Mouse (Mus musculus) lung, postnatal 0 days (tissue): ENCODE measurements around the gene Gm17359. TPM values are rescaled to one million over a fixed set of nuclear protein-coding genes. Genes with fewer than 3 reads are reported as not detected.

Experiments
- ATAC-seq: fragments of 200-750 bp; cut with Nextera tagmentation; 2 replicates; pipeline ENCODE4 v1.8.0; 2017; ENCODE audit warnings: moderate library complexity
- DNase-seq: peaks from one replicate; pipeline ENCODE4 v3.0.0-alpha.2; 2016; ENCODE audit warnings: low spot score
- H3K27ac ChIP-seq: fragments of 300-500 bp; sonication (generic); 2 replicates; pipeline ENCODE4 v1.5.1; 2014; ENCODE audit warnings: antibody characterized with exemption, mild to moderate bottlenecking, low read length, mixed read lengths
- H3K27me3 ChIP-seq: fragments of 300-500 bp; sonication (generic); replicated peaks from 2 replicates; pipeline ENCODE4 v1.6.1; 2014; ENCODE audit warnings: low read length, mixed read lengths; ENCODE audit not compliant: insufficient read depth
- H3K36me3 ChIP-seq: fragments of 300-500 bp; sonication (generic); 2 replicates; pipeline ENCODE4 v1.6.1; 2014; ENCODE audit warnings: low read length, mixed read lengths; ENCODE audit not compliant: insufficient read depth
- H3K4me1 ChIP-seq: fragments of 300-500 bp; sonication (generic); 2 replicates; pipeline ENCODE4 v1.6.1; 2014; ENCODE audit warnings: antibody characterized with exemption, low read depth, low read length, mixed read lengths; ENCODE audit not compliant: insufficient read depth
- H3K4me2 ChIP-seq: fragments of 300-500 bp; sonication (generic); replicated peaks from 2 replicates; pipeline ENCODE4 v1.6.1; 2014; ENCODE audit warnings: low read depth, mild to moderate bottlenecking, low read length, moderate library complexity, mixed read lengths
- H3K4me3 ChIP-seq: fragments of 300-500 bp; sonication (generic); 2 replicates; pipeline ENCODE4 v1.5.1; 2014; ENCODE audit warnings: low read depth, low read length
- H3K9ac ChIP-seq: fragments of 300-500 bp; sonication (generic); replicated peaks from 2 replicates; pipeline ENCODE4 v1.6.1; 2014; ENCODE audit warnings: low read depth, mild to moderate bottlenecking
- H3K9me3 ChIP-seq: fragments of 300-500 bp; sonication (generic); 2 replicates; pipeline ENCODE4 v1.6.1; 2016; ENCODE audit warnings: low read length, mixed read lengths
- CTCF ChIP-seq: IDR thresholded peaks from 2 replicates; pipeline ENCODE4 v1.5.1; 2016; ENCODE audit warnings: antibody characterized with exemption, mild to moderate bottlenecking
- EP300 ChIP-seq: IDR thresholded peaks from 2 replicates; pipeline ENCODE4 v1.6.1; 2016; ENCODE audit warnings: antibody characterized with exemption, mild to moderate bottlenecking, control low read depth
- WGBS: fragments of 180-500 bp; shearing (Covaris S2); extraction: QIAGEN DNeasy Blood & Tissue Kit; methylation state at CpG from one replicate; pipeline ENCODE4 v1.1.7; 2014; 5-methylcytosine and 5-hydroxymethylcytosine counted together
- polyA plus RNA-seq: library from polyadenylated mRNA; unstranded; fragments of >200 nt; fragmentation: Nextera tagmentation; extraction: Ambion mirVana; gene quantifications from 2 replicates; pipeline ENCODE4 v1.2.1, GENCODE M21; 2015

Gene Gm17359
- polyA plus RNA-seq, 1 experiment from 2014 or later: not detected

DNA sequence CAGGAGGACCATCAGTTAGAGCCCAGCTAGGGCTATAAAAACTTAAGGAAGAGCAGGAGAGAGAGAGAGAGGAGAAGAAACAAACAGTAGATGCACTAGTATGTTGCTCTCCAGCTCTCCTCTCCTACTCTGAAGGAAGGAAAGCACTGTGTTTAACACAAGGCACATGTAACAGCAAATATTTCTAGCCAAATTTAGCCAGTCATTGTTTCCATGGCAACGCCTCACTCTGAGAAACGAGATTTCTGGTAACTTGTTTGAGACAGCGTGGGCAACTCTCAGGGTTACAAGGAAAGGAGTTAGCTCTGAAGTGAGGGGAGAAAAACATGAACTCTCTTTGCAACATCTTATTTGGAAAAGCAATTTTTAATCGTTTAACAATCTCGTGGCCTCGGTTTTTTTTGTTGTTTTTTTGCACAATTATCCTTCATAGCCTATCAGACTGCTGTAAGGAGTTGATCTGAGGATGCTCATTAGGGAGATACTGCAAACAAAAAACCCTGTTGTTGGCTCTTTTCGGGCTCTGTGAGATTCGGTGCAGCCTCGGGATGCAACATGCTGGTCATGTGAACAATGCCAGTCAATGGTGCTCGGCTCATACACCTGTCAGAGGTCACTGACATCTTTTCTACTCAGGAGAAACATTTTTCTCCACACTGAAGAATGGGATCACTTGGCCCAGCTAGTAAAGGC lies 22.3 kb upstream of the Gm17359 start:
- Histone ChIP-seq H3K4me1 (no peaks in the 10 kb centered on the region), H3K4me2 (no peak overlapping the region), H3K9me3 (no peaks in the 10 kb centered on the region), H3K9ac (no peak overlapping the region), H3K36me3 (no peaks in the 10 kb centered on the region), H3K27ac (no peak overlapping the region), H3K27me3 (no peaks in the 10 kb centered on the region), H3K4me3 (no peak overlapping the region)
- 55% methylated on average over 10 of the region's 10 CpGs for WGBS
- ATAC-seq (no peak), DNase-seq (peak; percentile 53)
- no peak for TF ChIP-seq CTCF
- TF ChIP-seq EP300: no peak

DNA sequence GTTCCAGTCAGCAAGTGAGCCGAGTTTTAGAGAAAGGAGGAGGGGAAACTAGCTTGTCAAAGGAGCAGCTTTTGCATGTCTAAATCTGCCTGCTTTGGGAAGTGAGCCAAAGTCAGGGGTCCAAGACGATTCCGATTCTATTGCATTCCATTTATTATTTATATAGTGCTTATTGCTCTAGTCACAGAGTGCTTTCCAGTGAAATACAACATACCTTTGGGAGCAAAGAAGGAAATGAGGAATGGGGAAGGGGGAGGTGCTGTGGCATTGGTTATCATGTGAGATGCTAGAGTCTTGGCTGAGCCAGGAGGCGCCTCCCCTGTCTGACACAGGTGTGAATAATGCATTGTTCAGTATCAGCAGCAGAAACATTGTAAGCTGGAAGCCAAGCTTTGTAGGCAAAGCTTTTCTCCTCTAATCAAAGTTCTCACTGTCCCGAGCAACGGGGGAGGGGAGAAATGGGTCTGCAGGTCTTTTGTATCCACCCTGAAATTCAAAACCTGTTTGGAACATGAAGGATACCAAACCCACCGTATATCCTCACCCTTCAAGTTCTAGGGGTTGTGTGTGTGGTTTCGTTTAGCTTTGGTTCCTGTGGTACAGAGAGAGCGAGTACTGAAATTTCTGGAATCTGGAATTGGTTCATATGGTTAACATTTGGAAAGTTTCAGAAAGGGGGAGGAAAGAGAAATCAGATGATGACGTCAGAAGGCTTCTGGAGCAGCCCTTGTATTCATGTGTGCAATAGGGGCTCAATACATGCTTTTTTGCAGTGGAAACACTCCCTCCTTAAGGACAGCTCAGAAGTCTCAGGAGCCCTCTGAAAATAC lies 11.5 kb upstream of the Gm17359 start:
- ATAC-seq: no peak
- no peak for TF ChIP-seq CTCF
- no peak for TF ChIP-seq EP300
- no peak overlapping the region for H3K4me3 ChIP-seq
- 26% methylated on average over 10 of the region's 10 CpGs for WGBS
- H3K9ac ChIP-seq: no peak overlapping the region
- peak overlapping the region; percentile 8 for H3K4me2 ChIP-seq
- no peaks in the 10 kb centered on the region for H3K36me3 ChIP-seq
- no peaks in the 10 kb centered on the region for H3K9me3 ChIP-seq
- H3K4me1 ChIP-seq: 0 out of 2 replicates have a peak, but pooled peaks cover 4% of the 10 kb centered on the region
- no peak overlapping the region for H3K27ac ChIP-seq
- no peaks in the 10 kb centered on the region for H3K27me3 ChIP-seq
- DNase-seq: peak; percentile 55

DNA sequence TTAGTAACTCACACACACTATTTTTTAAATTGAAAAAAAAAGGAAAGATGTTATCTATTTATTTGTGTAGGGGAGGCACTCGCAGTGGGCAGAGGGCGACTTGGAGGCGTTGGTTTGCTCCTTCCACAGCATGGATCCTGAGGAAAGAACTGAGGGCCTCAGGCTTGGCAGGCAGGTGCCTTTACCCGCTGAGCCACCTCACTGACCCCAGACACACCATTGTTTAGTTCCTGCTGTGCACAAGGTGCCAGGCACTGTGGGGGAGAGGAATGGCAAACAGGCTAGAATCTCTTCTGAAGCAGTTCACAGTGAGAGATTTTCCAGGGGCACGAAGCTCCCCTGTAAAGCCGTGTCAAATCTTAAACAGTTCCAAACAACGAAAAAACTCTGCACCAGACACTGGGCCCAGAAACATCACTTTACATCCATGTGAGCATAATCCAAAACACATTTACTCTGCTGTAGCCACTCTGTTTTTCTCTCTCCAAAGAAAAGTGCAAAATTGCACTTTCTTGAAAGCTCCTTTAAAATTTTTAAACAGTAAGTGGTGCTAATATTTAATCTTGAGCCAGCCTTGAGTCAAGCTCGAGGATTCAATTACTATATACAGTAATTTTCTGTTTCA lies 6.7 kb upstream of the Gm17359 start:
- DNase-seq (no peak), ATAC-seq (no peak)
- Histone ChIP-seq H3K9ac (no peak overlapping the region), H3K4me2 (no peak overlapping the region), H3K27ac (no peak overlapping the region), H3K4me3 (no peak overlapping the region), H3K9me3 (no peaks in the 10 kb centered on the region), H3K27me3 (no peaks in the 10 kb centered on the region), H3K4me1 (no peaks in the 10 kb centered on the region), H3K36me3 (no peaks in the 10 kb centered on the region)
- WGBS: 36% methylated on average over 8 of the region's 8 CpGs
- TF ChIP-seq EP300 (no peak), CTCF (no peak)

DNA sequence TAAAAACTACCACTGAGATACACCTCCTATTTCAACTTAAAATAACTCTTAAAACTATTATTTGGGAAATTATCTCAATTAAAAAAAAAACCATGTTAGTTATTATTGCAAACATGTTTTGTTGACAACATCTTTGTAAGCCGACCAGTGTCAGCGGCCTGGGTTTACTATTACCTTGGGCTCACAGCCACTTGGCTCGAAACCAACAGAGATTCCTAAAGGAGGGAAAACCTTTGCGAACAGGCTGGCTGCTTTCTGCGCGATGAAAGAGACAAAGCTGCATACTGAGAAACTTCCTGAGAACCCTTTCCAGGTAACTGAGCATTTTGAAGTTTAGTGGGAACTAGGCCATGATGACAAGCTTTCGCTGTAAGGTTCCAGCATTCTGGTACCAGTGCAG lies 3.4 kb upstream of the Gm17359 start:
- TF ChIP-seq CTCF (no peak), EP300 (no peak)
- no peak for DNase-seq
- Histone ChIP-seq H3K9me3 (no peaks in the 10 kb centered on the region), H3K4me3 (no peak overlapping the region), H3K36me3 (no peaks in the 10 kb centered on the region), H3K4me2 (no peak overlapping the region), H3K4me1 (no peaks in the 10 kb centered on the region), H3K9ac (no peak overlapping the region), H3K27me3 (no peaks in the 10 kb centered on the region), H3K27ac (no peak overlapping the region)
- no peak for ATAC-seq
- 69% methylated on average over 7 of the region's 7 CpGs for WGBS

DNA sequence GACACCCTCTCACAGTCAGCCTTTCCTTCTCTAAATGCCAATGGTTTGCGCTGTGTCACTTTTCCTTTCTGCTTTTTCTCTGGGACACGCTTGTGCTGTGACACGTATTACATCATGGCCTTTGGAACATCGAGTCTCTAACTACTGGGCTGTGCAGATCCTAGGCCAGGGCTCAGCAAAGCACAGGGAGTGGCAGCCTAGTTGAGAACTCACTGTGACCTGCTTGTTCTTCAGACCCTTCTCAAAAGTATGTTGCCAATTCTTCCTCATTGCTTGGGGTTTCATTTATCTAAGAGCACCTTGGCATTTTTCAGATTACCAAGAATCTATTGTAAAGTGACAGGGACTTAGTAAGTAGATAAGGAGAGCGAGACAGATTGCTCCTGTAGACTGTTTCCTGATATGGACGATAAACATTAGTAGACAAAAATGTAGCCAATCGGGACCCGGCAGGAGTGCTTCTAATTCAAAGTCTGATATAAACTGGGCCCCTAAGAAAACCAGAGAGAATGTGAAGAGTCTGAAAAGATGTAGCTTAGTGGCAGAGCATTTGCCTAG lies 2.7 kb upstream of the Gm17359 start:
- Histone ChIP-seq H3K4me3 (no peak overlapping the region), H3K9ac (no peak overlapping the region), H3K27ac (no peak overlapping the region), H3K27me3 (no peaks in the 10 kb centered on the region), H3K36me3 (no peaks in the 10 kb centered on the region), H3K4me2 (no peak overlapping the region), H3K4me1 (no peaks in the 10 kb centered on the region), H3K9me3 (no peaks in the 10 kb centered on the region)
- DNase-seq: no peak
- ATAC-seq: no peak
- no peak for TF ChIP-seq CTCF
- no peak for TF ChIP-seq EP300
- 65% methylated on average over 8 of the region's 8 CpGs for WGBS

DNA sequence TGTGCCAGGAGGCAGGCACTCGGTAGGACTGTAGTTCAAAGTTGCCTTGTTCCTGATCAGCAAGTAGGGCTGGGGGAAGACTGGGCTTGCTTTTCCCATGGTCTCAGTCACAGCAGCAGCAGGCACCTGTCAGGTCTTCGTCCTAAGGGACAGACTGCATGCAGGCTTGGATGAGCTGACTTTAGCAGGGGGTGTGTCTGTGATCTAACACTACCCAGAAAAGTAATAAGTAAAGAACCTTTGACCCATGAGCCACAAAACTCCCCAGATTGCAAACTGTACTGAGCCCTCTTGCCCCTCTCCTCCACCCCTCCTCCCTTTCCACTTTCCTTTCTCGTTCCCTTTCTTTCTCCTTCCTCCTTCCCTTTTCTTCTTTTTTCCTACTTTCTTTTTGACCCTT lies 4.3 kb downstream of the Gm17359 start:
- 30% methylated on average over 3 of the region's 3 CpGs for WGBS
- Histone ChIP-seq H3K27ac (no peak overlapping the region), H3K9me3 (no peaks in the 10 kb centered on the region), H3K4me3 (no peak overlapping the region), H3K4me2 (no peak overlapping the region), H3K27me3 (no peaks in the 10 kb centered on the region), H3K9ac (no peak overlapping the region), H3K36me3 (no peaks in the 10 kb centered on the region), H3K4me1 (no peaks in the 10 kb centered on the region)
- ATAC-seq (no peak), DNase-seq (no peak)
- TF ChIP-seq CTCF (no peak), EP300 (no peak)
